Mouse (Mus musculus) intestine, embryonic 16.5 days (tissue): Measurements from ENCODE around the gene Gchfr. TPM values are rescaled to one million over a fixed set of nuclear protein-coding genes. Genes with fewer than 3 reads are reported as not detected.

Source experiments
- ATAC-seq: fragments of 200-750 bp; cut with Nextera tagmentation; 2 replicates; pipeline ENCODE4 v1.8.0; 2017; ENCODE audit warnings: moderate TSS enrichment, moderate library complexity
- H3K27ac ChIP-seq: fragments of 300-500 bp; sonication (generic); 2 replicates; pipeline ENCODE4 v1.5.1; 2014; ENCODE audit warnings: mild to moderate bottlenecking, low read length
- H3K27me3 ChIP-seq: fragments of 300-500 bp; sonication (generic); replicated peaks from 2 replicates; pipeline ENCODE4 v1.6.1; 2014; ENCODE audit warnings: low read length, control low read depth, mixed read lengths; ENCODE audit not compliant: control insufficient read depth, insufficient read depth
- H3K36me3 ChIP-seq: fragments of 300-500 bp; sonication (generic); 2 replicates; pipeline ENCODE4 v1.6.1; 2014; ENCODE audit warnings: low read length, control low read depth; ENCODE audit not compliant: control insufficient read depth, insufficient read depth
- H3K4me1 ChIP-seq: fragments of 300-500 bp; sonication (generic); 2 replicates; pipeline ENCODE4 v1.6.1; 2014; ENCODE audit warnings: low read length, control low read depth, mixed read lengths; ENCODE audit not compliant: control insufficient read depth, insufficient read depth
- H3K4me2 ChIP-seq: fragments of 300-500 bp; sonication (generic); 2 replicates; pipeline ENCODE4 v1.6.1; 2014; ENCODE audit warnings: low read depth, low read length, control low read depth
- H3K4me3 ChIP-seq: fragments of 300-500 bp; sonication (generic); 2 replicates; pipeline ENCODE4 v1.5.1; 2014; ENCODE audit warnings: mild to moderate bottlenecking, low read length
- H3K9ac ChIP-seq: fragments of 300-500 bp; sonication (generic); 2 replicates; pipeline ENCODE4 v1.6.1; 2014; ENCODE audit warnings: low read depth, low read length
- H3K9me3 ChIP-seq: fragments of 300-500 bp; sonication (generic); 2 replicates; pipeline ENCODE4 v1.6.1; 2016; ENCODE audit warnings: low read length, control low read depth; ENCODE audit not compliant: control insufficient read depth
- WGBS: fragments of 180-500 bp; shearing (Covaris S2); extraction: QIAGEN DNeasy Blood & Tissue Kit; methylation state at CpG from one replicate; pipeline ENCODE4 v1.1.7; 2014; 5-methylcytosine and 5-hydroxymethylcytosine counted together
- polyA plus RNA-seq: library from polyadenylated mRNA; unstranded; fragments of >200 nt; fragmentation: Nextera tagmentation; extraction: Ambion mirVana; gene quantifications from 2 replicates; pipeline ENCODE4 v1.2.1, GENCODE M21; 2015

Gchfr gene
- 41.2 and 51.9 TPM in 2 replicates for polyA plus RNA-seq

DNA sequence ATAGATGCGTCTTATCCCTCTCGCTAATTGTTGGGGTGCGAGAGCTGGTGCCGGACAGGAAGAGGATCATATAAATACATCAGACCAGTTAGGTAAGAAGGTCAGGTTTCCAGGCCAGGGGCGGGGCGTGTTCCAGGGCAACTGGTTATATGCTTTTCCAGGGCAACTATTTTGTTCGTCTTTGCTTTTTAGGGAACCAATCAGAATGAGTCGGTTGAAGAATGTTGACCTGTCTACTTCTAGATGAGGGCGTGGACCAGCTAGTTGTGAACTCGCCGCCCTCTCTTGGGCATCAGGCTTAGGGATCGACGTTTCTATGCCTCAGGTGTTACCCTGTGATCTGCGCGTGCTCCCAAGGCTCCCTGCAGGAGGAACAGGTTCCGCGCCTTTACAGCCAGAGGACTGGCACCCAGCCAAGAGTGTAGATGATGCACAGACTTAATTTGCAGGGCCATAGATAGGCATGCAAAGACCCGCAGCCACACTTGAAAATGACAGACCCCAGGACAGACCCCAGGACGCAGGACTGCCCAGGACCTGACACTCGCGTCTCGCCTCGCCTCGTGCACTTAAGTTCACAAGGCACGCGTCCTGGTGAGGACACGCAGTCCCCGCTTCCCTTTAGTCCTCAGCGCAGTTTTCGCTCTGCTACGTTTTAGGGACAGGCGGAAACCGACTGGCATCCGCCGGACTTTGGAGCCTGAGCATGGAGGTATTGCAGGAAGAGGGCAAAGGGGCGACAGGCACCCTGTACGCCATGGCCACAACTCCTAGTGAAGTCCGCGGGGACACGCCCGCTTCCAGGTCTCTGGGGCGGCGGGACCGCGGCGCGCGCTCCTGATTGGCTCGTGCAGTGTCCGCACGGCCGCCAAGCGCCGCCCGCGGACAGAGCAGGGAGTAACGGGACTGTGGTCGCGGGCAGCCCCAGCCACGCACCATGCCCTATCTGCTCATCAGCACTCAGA is at the start of gene Gchfr:
Gene Gchfr, plus strand, starts transcription at position 873 of the 965 bp plus-strand sequence.
- H3K36me3 ChIP-seq = no peaks in the 10 kb centered on the region
- peak within 1 kb of the TSS; percentile 84 for H3K27ac ChIP-seq
- peak; percentile 90 for ATAC-seq
- H3K4me2 ChIP-seq = peak within 1 kb of the TSS; percentile 98
- H3K27me3 ChIP-seq = no peaks in the 10 kb centered on the region; the same call in 1 of the 2 replicates
- no peaks in the 10 kb centered on the region for H3K9me3 ChIP-seq
- H3K4me1 ChIP-seq = peaks cover 17% of the 10 kb centered on the region
- 1% methylated on average over 59 of the region's 60 CpGs for WGBS
- peak within 1 kb of the TSS; percentile 65 for H3K4me3 ChIP-seq
- peak within 1 kb of the TSS; percentile 68 for H3K9ac ChIP-seq

DNA sequence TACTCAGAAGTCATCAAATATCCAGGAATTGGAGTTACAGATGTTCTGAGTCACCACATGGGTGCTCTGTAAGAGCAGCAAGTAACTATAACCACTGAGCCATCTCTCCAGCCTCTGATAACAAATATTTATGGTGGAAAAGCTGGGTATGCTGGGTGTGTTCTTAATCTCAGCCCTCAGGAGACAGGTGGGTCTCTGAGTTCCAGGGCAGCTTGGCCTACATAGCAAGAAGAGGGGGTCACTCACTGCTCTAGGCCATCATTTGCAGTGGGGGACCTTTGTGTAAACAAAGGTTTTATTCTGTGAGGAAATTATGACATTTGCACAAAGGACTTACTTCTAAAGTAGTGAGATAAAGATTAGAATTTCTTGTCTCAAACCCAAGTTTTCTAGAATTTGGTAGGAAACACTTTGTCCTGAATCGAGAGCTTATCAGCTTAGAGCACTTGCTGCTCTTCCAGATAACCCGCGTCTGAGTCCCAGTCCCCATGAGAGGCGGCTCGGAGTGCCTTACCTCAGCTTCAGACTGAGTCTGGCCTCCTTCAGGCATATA is 31.2 kb upstream of the Gchfr start:
- H3K36me3 ChIP-seq = peaks cover 10% of the 10 kb centered on the region; the same call in 1 of the 2 replicates
- H3K27me3 ChIP-seq = no peaks in the 10 kb centered on the region
- ATAC-seq = no peak
- no peak overlapping the region for H3K4me2 ChIP-seq
- H3K4me3 ChIP-seq = no peak overlapping the region
- H3K9ac ChIP-seq = no peak overlapping the region
- no peak overlapping the region for H3K27ac ChIP-seq
- 76% methylated on average over 5 of the region's 5 CpGs for WGBS
- no peaks in the 10 kb centered on the region for H3K4me1 ChIP-seq
- H3K9me3 ChIP-seq = no peaks in the 10 kb centered on the region

GRCm38 (mm10) chr2:119145199-119145598 is 22.4 kb upstream of the Gchfr start:
- WGBS = 94% methylated on average over 2 of the region's 2 CpGs
- Histone ChIP-seq H3K4me3 (no peak overlapping the region), H3K27ac (no peak overlapping the region), H3K9me3 (no peaks in the 10 kb centered on the region), H3K9ac (no peak overlapping the region), H3K4me2 (no peak overlapping the region), H3K27me3 (no peaks in the 10 kb centered on the region), H3K4me1 (no peaks in the 10 kb centered on the region), H3K36me3 (peaks cover 31% of the 10 kb centered on the region)
- no peak for ATAC-seq

GRCm38 (mm10) chr2:119146435-119146834 is 21.1 kb upstream of the Gchfr start:
- H3K4me1 ChIP-seq = no peaks in the 10 kb centered on the region
- H3K9ac ChIP-seq = no peak overlapping the region
- no peaks in the 10 kb centered on the region for H3K27me3 ChIP-seq
- WGBS = 86% methylated on average over 6 of the region's 6 CpGs
- H3K36me3 ChIP-seq = peaks cover 28% of the 10 kb centered on the region
- H3K4me3 ChIP-seq = no peak overlapping the region
- H3K4me2 ChIP-seq = no peak overlapping the region
- no peak overlapping the region for H3K27ac ChIP-seq
- H3K9me3 ChIP-seq = no peaks in the 10 kb centered on the region
- ATAC-seq = no peak

- H3K36me3 ChIP-seq = peaks cover 24% of the 10 kb centered on the region
- 84% methylated on average over 22 of the region's 22 CpGs for WGBS
- H3K4me2 ChIP-seq = no peak overlapping the region
- no peaks in the 10 kb centered on the region for H3K4me1 ChIP-seq
- ATAC-seq = no peak
- H3K27ac ChIP-seq = no peak overlapping the region
- H3K27me3 ChIP-seq = no peaks in the 10 kb centered on the region
- H3K4me3 ChIP-seq = no peak overlapping the region
- H3K9ac ChIP-seq = no peak overlapping the region
- no peaks in the 10 kb centered on the region for H3K9me3 ChIP-seq
Observed at GRCm38 (mm10) chr2:119147160-119147678, 20.4 kb upstream of the Gchfr start.

DNA sequence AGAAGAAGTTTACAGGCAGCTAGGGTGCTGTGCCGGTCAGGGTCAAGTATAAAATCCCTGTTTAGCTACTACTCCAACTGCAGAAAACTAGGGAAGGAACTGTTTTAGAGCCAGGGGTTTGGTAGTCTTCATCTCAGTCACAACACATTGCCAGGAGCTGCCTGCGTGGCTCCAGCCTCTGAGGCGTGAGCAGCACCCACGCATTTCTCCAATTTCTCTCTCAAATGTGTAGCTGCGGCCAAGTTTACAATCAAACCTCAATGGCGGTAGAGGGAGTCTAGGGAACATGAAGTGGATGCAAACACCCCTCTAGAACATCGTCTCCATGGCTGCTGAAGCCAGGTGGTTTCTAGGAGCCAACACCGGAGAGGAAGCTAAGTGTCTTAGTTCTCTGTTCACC is 19.8 kb upstream of the Gchfr start:
- Histone ChIP-seq H3K36me3 (peaks cover 26% of the 10 kb centered on the region), H3K4me1 (no peaks in the 10 kb centered on the region), H3K4me3 (no peak overlapping the region), H3K9me3 (no peaks in the 10 kb centered on the region), H3K27me3 (no peaks in the 10 kb centered on the region), H3K9ac (no peak overlapping the region), H3K27ac (no peak overlapping the region), H3K4me2 (no peak overlapping the region)
- WGBS = 93% methylated on average over 8 of the region's 8 CpGs
- no peak for ATAC-seq

- no peak overlapping the region for H3K9ac ChIP-seq
- H3K4me2 ChIP-seq = no peak overlapping the region
- H3K4me1 ChIP-seq = peaks cover 15% of the 10 kb centered on the region
- H3K36me3 ChIP-seq = peaks cover 11% of the 10 kb centered on the region; the same call in 1 of the 2 replicates
- H3K27me3 ChIP-seq = no peaks in the 10 kb centered on the region
- ATAC-seq = no peak
- WGBS = 84% methylated on average over 6 of the region's 6 CpGs
- H3K9me3 ChIP-seq = no peaks in the 10 kb centered on the region
- H3K27ac ChIP-seq = no peak overlapping the region
- no peak overlapping the region for H3K4me3 ChIP-seq
Observed at GRCm38 (mm10) chr2:119152255-119152654, 15.3 kb upstream of the Gchfr start.

DNA sequence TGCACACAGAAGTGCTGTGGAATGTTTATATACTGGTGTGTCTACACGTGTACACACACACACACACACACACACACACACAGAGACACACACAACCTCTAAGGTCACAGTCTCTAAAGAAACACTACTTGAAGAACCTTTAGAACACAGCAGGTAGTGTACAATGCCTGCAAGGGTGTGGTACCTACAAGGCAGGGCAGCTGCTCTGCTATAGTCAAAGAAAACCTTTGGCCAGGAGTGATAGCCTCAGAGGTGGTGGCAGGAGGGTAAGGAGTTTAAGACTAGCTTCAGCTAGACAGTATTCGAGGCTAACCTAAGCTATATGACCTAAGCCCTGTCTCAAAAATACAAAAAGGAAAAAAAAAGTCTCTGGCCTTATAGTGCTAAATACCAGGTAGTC is 12.9 kb upstream of the Gchfr start:
- Histone ChIP-seq H3K27ac (0 out of 2 replicates have a peak overlapping the region, but pooled peaks have one; percentile 34), H3K4me3 (no peak overlapping the region), H3K4me2 (no peak overlapping the region; the same call in 1 of the 2 replicates), H3K27me3 (no peaks in the 10 kb centered on the region), H3K36me3 (peaks cover 4% of the 10 kb centered on the region; the same call in 1 of the 2 replicates), H3K9ac (no peak overlapping the region), H3K9me3 (no peaks in the 10 kb centered on the region), H3K4me1 (peaks cover 18% of the 10 kb centered on the region)
- 75% methylated on average over 2 of the region's 2 CpGs for WGBS
- peak; percentile 52 for ATAC-seq

- WGBS = 67% methylated on average over 9 of the region's 9 CpGs
- Histone ChIP-seq H3K4me1 (peaks cover 18% of the 10 kb centered on the region), H3K9me3 (no peaks in the 10 kb centered on the region), H3K9ac (peak overlapping the region; percentile 97; the same call in 1 of the 2 replicates), H3K4me2 (peak overlapping the region; percentile 80), H3K36me3 (peaks cover 4% of the 10 kb centered on the region; the same call in 1 of the 2 replicates), H3K27me3 (no peaks in the 10 kb centered on the region), H3K4me3 (peak overlapping the region; percentile 100), H3K27ac (peak overlapping the region; percentile 65)
- ATAC-seq = peak; percentile 62
Observed at GRCm38 (mm10) chr2:119155388-119155787, 12.2 kb upstream of the Gchfr start.
